Mouse (Mus musculus) CH12.LX (cell line): ENCODE measurements around the gene Ddo. TPM values are rescaled to one million over a fixed set of nuclear protein-coding genes. Genes with fewer than 3 reads are reported as not detected.

ENCODE experiments used
- DNase-seq: peaks from one replicate; pipeline ENCODE4 v3.0.0-alpha.2; 2013; ENCODE audit errors: extremely low read depth
- H3K27ac ChIP-seq: 2 replicates; pipeline ENCODE4 v1.5.1; 2012; ENCODE audit warnings: low read depth, mild to moderate bottlenecking, control low read depth, moderate library complexity; ENCODE audit not compliant: insufficient read depth
- H3K27me3 ChIP-seq: replicated peaks from 2 replicates; pipeline ENCODE3; 2012; ENCODE audit warnings: inconsistent platforms
- H3K36me3 ChIP-seq, 2 experiments: replicated peaks in 1 of 2; 2 replicates each; pipeline versions ENCODE3 to v1.6.1; 2012; ENCODE audit warnings: inconsistent platforms in 1 of 2, low read length in 1 of 2, mild to moderate bottlenecking in 1 of 2, mixed read lengths in 1 of 2, moderate library complexity in 1 of 2; ENCODE audit not compliant: control insufficient read depth in 1 of 2, insufficient read depth in 1 of 2
- H3K4me1 ChIP-seq, 2 experiments: 2 replicates each; pipeline ENCODE4 v1.6.1; 2012; ENCODE audit warnings: inconsistent platforms in 1 of 2, moderate library complexity in 1 of 2; ENCODE audit not compliant: insufficient read depth in 2 of 2, control insufficient read depth in 1 of 2
- H3K4me2 ChIP-seq: 2 replicates; pipeline ENCODE4 v1.6.1; 2012; ENCODE audit warnings: low read depth, mild to moderate bottlenecking, control low read depth; ENCODE audit not compliant: poor library complexity, insufficient read depth, severe bottlenecking
- H3K4me3 ChIP-seq, 3 experiments: fragments of 150-350 bp in 1 of 3; sonication (generic) in 1 of 3; replicated peaks in 1 of 3; 2 replicates each; pipeline versions ENCODE3 to v1.5.1; 2011 to 2012; ENCODE audit warnings: low read depth in 2 of 3, low read length in 2 of 3, mild to moderate bottlenecking in 2 of 3, moderate library complexity in 2 of 3, control low read depth in 1 of 3, improper control_type of control experiment in 1 of 3, inconsistent platforms in 1 of 3, mixed read lengths in 1 of 3; ENCODE audit not compliant: poor library complexity in 1 of 3
- H3K79me2 ChIP-seq: replicated peaks from 2 replicates; pipeline ENCODE4 v1.6.1; 2012; ENCODE audit warnings: mild to moderate bottlenecking, moderate library complexity; ENCODE audit not compliant: control insufficient read depth, poor library complexity, insufficient read depth, severe bottlenecking; ENCODE audit errors: extremely low read depth
- H3K9ac ChIP-seq: 2 replicates; pipeline ENCODE4 v1.6.1; 2012; ENCODE audit warnings: low read depth, mild to moderate bottlenecking, control low read depth, moderate library complexity; ENCODE audit not compliant: insufficient read depth
- H3K9me3 ChIP-seq: replicated peaks from 2 replicates; pipeline ENCODE3; 2012; ENCODE audit warnings: low read length, inconsistent platforms, mixed read lengths
- BHLHE40 ChIP-seq: IDR thresholded peaks from 2 replicates; pipeline ENCODE4 v1.6.1; 2011; ENCODE audit warnings: mild to moderate bottlenecking, low read depth, low read length, improper control_type of control experiment
- CHD2 ChIP-seq: IDR thresholded peaks from 2 replicates; pipeline ENCODE4 v1.6.1; 2011; ENCODE audit warnings: low read length, improper control_type of control experiment
- CTCF ChIP-seq, 2 experiments: IDR thresholded peaks in 1 of 2; conservative IDR thresholded peaks in 1 of 2; 2 replicates each; pipeline ENCODE4 v1.5.1; 2011 to 2012; ENCODE audit warnings: low read depth in 2 of 2, low read length in 2 of 2, improper control_type of control experiment in 1 of 2, inconsistent platforms in 1 of 2, mild to moderate bottlenecking in 1 of 2, moderate library complexity in 1 of 2
- ELF1 ChIP-seq: IDR thresholded peaks from 2 replicates; pipeline ENCODE4 v1.6.1; 2014; ENCODE audit warnings: low read depth, mild to moderate bottlenecking, inconsistent platforms, low read length, improper control_type of control experiment
- ETS1 ChIP-seq: conservative IDR thresholded peaks from 2 replicates; pipeline ENCODE4 v1.6.1; 2012; ENCODE audit warnings: low read depth, mild to moderate bottlenecking, inconsistent platforms, low read length, improper control_type of control experiment, moderate library complexity
- GABPA ChIP-seq: IDR thresholded peaks from 2 replicates; pipeline ENCODE4 v1.6.1; 2012; ENCODE audit warnings: low read depth, low read length, improper control_type of control experiment, inconsistent platforms; ENCODE audit not compliant: insufficient replicate concordance
- HCFC1 ChIP-seq: IDR thresholded peaks from 2 replicates; pipeline ENCODE4 v1.6.1; 2012; ENCODE audit warnings: low read depth, mild to moderate bottlenecking, inconsistent platforms, low read length, improper control_type of control experiment
- IRF4 ChIP-seq: IDR thresholded peaks from 2 replicates; pipeline ENCODE4 v1.6.1; 2014; ENCODE audit warnings: low read depth, mild to moderate bottlenecking, inconsistent platforms, low read length, improper control_type of control experiment
- JUN ChIP-seq: IDR thresholded peaks from 2 replicates; pipeline ENCODE4 v1.6.1; 2011; ENCODE audit warnings: low read depth, mild to moderate bottlenecking, low read length, improper control_type of control experiment, moderate library complexity; ENCODE audit not compliant: insufficient read depth
- JUND ChIP-seq: conservative IDR thresholded peaks from 2 replicates; pipeline ENCODE4 v1.6.1; 2011; ENCODE audit warnings: low read depth, low read length, improper control_type of control experiment
- MAFK ChIP-seq: IDR thresholded peaks from 2 replicates; pipeline ENCODE4 v1.6.1; 2011; ENCODE audit warnings: low read length, improper control_type of control experiment; ENCODE audit not compliant: insufficient replicate concordance
- NELFE ChIP-seq: IDR thresholded peaks from 2 replicates; pipeline ENCODE4 v1.6.1; 2011; ENCODE audit warnings: low read depth, low read length, improper control_type of control experiment
- NRF1 ChIP-seq: IDR thresholded peaks from 2 replicates; pipeline ENCODE4 v1.6.1; 2014; ENCODE audit warnings: low read depth, mild to moderate bottlenecking, inconsistent platforms, low read length, improper control_type of control experiment, moderate library complexity
- POLR2A ChIP-seq: IDR thresholded peaks from 2 replicates; pipeline ENCODE4 v1.6.1; 2011; ENCODE audit warnings: low read depth, mild to moderate bottlenecking, improper control_type of control experiment, low read length
- RAD21 ChIP-seq: IDR thresholded peaks from 2 replicates; pipeline ENCODE4 v1.6.1; 2011; ENCODE audit warnings: low read depth, mild to moderate bottlenecking, low read length, improper control_type of control experiment, moderate library complexity
- RCOR1 ChIP-seq: conservative IDR thresholded peaks from 2 replicates; pipeline ENCODE4 v1.6.1; 2012; ENCODE audit warnings: low read depth, mild to moderate bottlenecking, inconsistent platforms, low read length, improper control_type of control experiment
- SIN3A ChIP-seq: IDR thresholded peaks from 2 replicates; pipeline ENCODE4 v1.6.1; 2012; ENCODE audit warnings: low read length, improper control_type of control experiment, inconsistent platforms
- SMC3 ChIP-seq: IDR thresholded peaks from 2 replicates; pipeline ENCODE4 v1.6.1; 2011; ENCODE audit warnings: low read depth, low read length, improper control_type of control experiment
- TBP ChIP-seq: conservative IDR thresholded peaks from 2 replicates; pipeline ENCODE4 v1.6.1; 2011; ENCODE audit warnings: low read depth, low read length, improper control_type of control experiment
- TCF12 ChIP-seq: IDR thresholded peaks from 2 replicates; pipeline ENCODE4 v1.6.1; 2014; ENCODE audit warnings: low read depth, mild to moderate bottlenecking, inconsistent platforms, low read length, improper control_type of control experiment
- UBTF ChIP-seq: IDR thresholded peaks from 2 replicates; pipeline ENCODE4 v1.6.1; 2012; ENCODE audit warnings: low read depth, mild to moderate bottlenecking, inconsistent platforms, low read length, improper control_type of control experiment, moderate library complexity
- ZC3H11A ChIP-seq: IDR thresholded peaks from 2 replicates; pipeline ENCODE4 v1.6.1; 2012; ENCODE audit warnings: low read depth, mild to moderate bottlenecking, inconsistent platforms, low read length, improper control_type of control experiment
- ZMIZ1 ChIP-seq: IDR thresholded peaks from 2 replicates; pipeline ENCODE4 v1.6.1; 2012; ENCODE audit warnings: low read depth, mild to moderate bottlenecking, inconsistent platforms, low read length, improper control_type of control experiment
- dilution Hi-C: fragments of 300-500 bp; cut with MboI; formaldehyde crosslinking; loops from 2 replicates; pipeline ENCODE4 v1.14.3; 2020; ENCODE audit warnings: low sequenced_read_pairs; ENCODE audit not compliant: extremely low pct_unique_long_range_greater_than_20kb, extremely low pct_ligation_motif_present
- in situ Hi-C: fragments of 300-500 bp; cut with MboI; formaldehyde crosslinking; loops from 3 replicates; pipeline ENCODE4 v1.14.3; 2019; ENCODE audit warnings: low sequenced_read_pairs, low pct_ligation_motif_present, low pct_unique_long_range_greater_than_20kb, mixed read lengths
- polyA plus RNA-seq: library from polyadenylated mRNA; unstranded; fragments of >175 nt; gene quantifications from 2 replicates; pipeline ENCODE4 v1.2.1, GENCODE M21; 2012; ENCODE audit warnings: low read depth; ENCODE audit not compliant: insufficient read length
- total RNA-seq, 2 experiments: library from RNA; depleted of rRNA; stranded (reverse); fragments of 300-350 nt in 1 of 2; fragments of >200 nt in 1 of 2; gene quantifications; 2 replicates each; pipeline ENCODE4 v1.2.3; 2012 to 2014

Ddo gene
- total and polyA plus RNA-seq, 3 experiments, result not detected

DNA sequence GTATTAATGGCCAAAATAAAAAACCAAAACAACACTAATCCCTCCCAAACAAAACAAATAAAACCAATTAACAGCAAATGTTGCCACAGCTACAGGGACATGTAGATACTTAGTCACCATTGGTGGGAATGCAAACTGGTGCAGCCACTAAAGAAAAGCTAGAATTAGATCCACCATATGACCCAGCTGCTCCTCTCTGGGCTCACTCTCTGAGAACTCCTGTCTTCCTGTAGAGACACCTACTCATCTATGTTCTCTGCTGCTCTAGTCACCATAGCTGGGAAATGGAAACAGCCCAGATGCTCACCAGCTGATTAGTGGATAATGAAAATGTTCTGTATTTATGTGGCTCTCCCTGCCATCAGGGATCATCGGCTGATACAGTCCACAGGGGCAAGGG is 10.1 kb upstream of the Ddo start:
- H3K79me2 ChIP-seq, result no peaks in the 10 kb centered on the region
- H3K27me3 ChIP-seq, result no peaks in the 10 kb centered on the region
- H3K9ac ChIP-seq, result no peak overlapping the region
- H3K4me2 ChIP-seq, result no peak overlapping the region
- no peaks in the 10 kb centered on the region for H3K36me3 ChIP-seq
- H3K4me3 ChIP-seq, result no peak overlapping the region
- in situ Hi-C loops (no loop called here), dilution Hi-C loops (no loop called here)
- no peak overlapping the region for H3K27ac ChIP-seq
- H3K4me1 ChIP-seq, result no peaks in the 10 kb centered on the region
- no peak for DNase-seq
- H3K9me3 ChIP-seq, result no peaks in the 10 kb centered on the region
- no peak for TF ChIP-seq ETS1
- TF ChIP-seq TBP, result no peak
- no peak for TF ChIP-seq MAFK

DNA sequence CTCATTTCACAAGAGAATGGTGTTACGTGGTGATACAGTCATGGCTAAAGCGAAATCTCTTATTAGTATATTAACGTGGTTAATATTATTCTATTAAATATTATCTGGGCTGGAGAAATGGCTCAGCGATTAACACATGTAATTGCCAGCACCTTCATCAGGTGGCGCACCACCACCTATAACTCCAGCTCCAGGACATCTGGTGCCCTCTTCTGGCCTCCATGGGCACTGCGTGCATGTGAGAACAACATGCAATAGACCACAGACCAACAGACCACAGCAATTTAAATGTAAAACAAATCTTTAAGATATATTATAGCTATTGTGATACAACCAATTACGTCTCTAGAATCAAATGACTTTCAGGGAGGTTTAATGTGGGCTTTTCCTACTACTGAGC is 671 bp upstream of the Ddo start:
- no peaks in the 10 kb centered on the region for H3K79me2 ChIP-seq
- no peak overlapping the region for H3K4me3 ChIP-seq
- DNase-seq, result peak; percentile 65
- no peak overlapping the region for H3K27ac ChIP-seq
- TF ChIP-seq CTCF (conservative IDR thresholded peaks at IDR 0.05 in 1 of 2, IDR thresholded peaks at IDR 0.05 in 1 of 2; ENCODE audit: low read depth in 2 of 2, low read length in 2 of 2) (peak; percentile 33 to 99; a peak in 3 of 4 replicates), TCF12 (no peak), SMC3 (peak; percentile 65), ZMIZ1 (no peak), SIN3A (no peak), NELFE (peak; percentile 63; the same call in 1 of the 2 replicates), ZC3H11A (no peak), RAD21 (peak; percentile 57), JUND (peak; percentile 49; the same call in 1 of the 2 replicates)
- TF ChIP-seq, all 38 proteins: peak for 5
- H3K9ac ChIP-seq, result no peak overlapping the region
- H3K9me3 ChIP-seq, result no peaks in the 10 kb centered on the region
- no peak overlapping the region for H3K4me2 ChIP-seq
- no peaks in the 10 kb centered on the region for H3K27me3 ChIP-seq
- no peaks in the 10 kb centered on the region for H3K36me3 ChIP-seq
- H3K4me1 ChIP-seq, result no peaks in the 10 kb centered on the region
- in situ Hi-C loops, result no loop called here
- dilution Hi-C loops, result no loop called here

DNA sequence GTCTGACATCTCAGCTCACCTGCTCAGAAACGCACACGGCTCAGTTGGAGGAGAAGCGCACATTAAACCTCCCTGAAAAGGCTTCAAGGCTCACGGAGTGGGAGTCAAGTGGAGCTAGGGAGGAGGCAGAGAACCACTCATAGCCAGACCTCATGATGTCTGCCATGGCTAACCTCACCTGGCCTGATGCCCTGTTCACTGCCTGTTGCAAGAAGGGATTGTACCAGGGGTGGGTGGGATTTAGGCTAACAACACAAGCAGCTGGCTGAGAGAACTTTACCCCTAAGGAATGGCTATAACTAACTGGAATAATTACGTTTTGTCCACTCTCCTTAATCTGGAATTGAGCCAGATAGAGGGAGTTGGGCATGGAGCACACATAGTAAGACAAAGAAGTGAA is 646 bp downstream of the Ddo start:
- Histone ChIP-seq H3K27ac (no peak overlapping the region), H3K9me3 (no peaks in the 10 kb centered on the region), H3K4me2 (no peak overlapping the region), H3K9ac (no peak overlapping the region), H3K79me2 (no peaks in the 10 kb centered on the region), H3K36me3 (no peaks in the 10 kb centered on the region), H3K27me3 (no peaks in the 10 kb centered on the region)
- dilution Hi-C loops, result no loop called here
- DNase-seq, result no peak
- in situ Hi-C loops, result no loop called here
- no peak for TF ChIP-seq SMC3
- no peak for TF ChIP-seq SIN3A
- no peak for TF ChIP-seq RAD21
- TF ChIP-seq POLR2A, result no peak
- TF ChIP-seq CHD2, result no peak
- no peak for TF ChIP-seq GABPA
- TF ChIP-seq ELF1, result no peak
- TF ChIP-seq HCFC1, result no peak
- TF ChIP-seq RCOR1, result no peak
- TF ChIP-seq UBTF, result no peak
- no peak for TF ChIP-seq ZMIZ1
- TF ChIP-seq TCF12, result no peak
- TF ChIP-seq NRF1, result no peak
- no peak for TF ChIP-seq BHLHE40
- no peak for TF ChIP-seq JUN
- TF ChIP-seq IRF4, result no peak
- no peak for TF ChIP-seq TBP
- no peak for TF ChIP-seq JUND
- TF ChIP-seq, all 38 proteins: peak for 0
- Histone ChIP-seq H3K4me3 (no peak overlapping the region), H3K4me1 (peaks cover 0 to under 1% of the 10 kb centered on the region in 2 experiments; a peak in 1 of 4 replicates)
